Mouse (Mus musculus) ES-E14 (cell line): ENCODE data around the gene Gm11084. TPM values are rescaled to one million over a fixed set of nuclear protein-coding genes. Genes with fewer than 3 reads are reported as not detected.
"Not testable (repeated sequence)": the region's sequence is repeated elsewhere in the genome, so short reads cannot be mapped to it uniquely, and the experiment has no call there.

Experiments
- DNase-seq: peaks from one replicate; pipeline ENCODE4 v3.0.0-alpha.2; 2013; ENCODE audit warnings: low read depth, low spot score
- H3K27ac ChIP-seq: 2 replicates; pipeline ENCODE4 v1.5.1; 2012; ENCODE audit warnings: low read depth, mild to moderate bottlenecking, low read length, moderate library complexity, mixed read lengths; ENCODE audit not compliant: poor library complexity, insufficient read depth, severe bottlenecking
- H3K36me3 ChIP-seq: 2 replicates; pipeline ENCODE4 v1.6.1; 2012; ENCODE audit warnings: mild to moderate bottlenecking, low read length, moderate library complexity, mixed read lengths; ENCODE audit not compliant: control insufficient read depth, poor library complexity, insufficient read depth, severe bottlenecking
- H3K4me1 ChIP-seq, 2 experiments: fragments of 150-350 bp in 1 of 2; sonication (generic) in 1 of 2; 2 replicates each; pipeline ENCODE4 v1.6.1; 2012; ENCODE audit warnings: low read length in 2 of 2, mild to moderate bottlenecking in 1 of 2, mixed read lengths in 1 of 2; ENCODE audit not compliant: control insufficient read depth in 2 of 2, insufficient read depth in 2 of 2, poor library complexity in 1 of 2
- H3K4me3 ChIP-seq, 2 experiments: fragments of 150-350 bp in 1 of 2; sonication (generic) in 1 of 2; 2 replicates each; pipeline ENCODE4 v1.5.1; 2012; ENCODE audit warnings: low read length in 2 of 2, low read depth in 1 of 2, mild to moderate bottlenecking in 1 of 2, mixed read lengths in 1 of 2; ENCODE audit not compliant: insufficient read depth in 1 of 2, poor library complexity in 1 of 2, severe bottlenecking in 1 of 2
- H3K9ac ChIP-seq: 2 replicates; pipeline ENCODE4 v1.6.1; 2012; ENCODE audit warnings: low read depth, mild to moderate bottlenecking, low read length, mixed read lengths; ENCODE audit not compliant: poor library complexity, insufficient read depth, severe bottlenecking
- H3K9me3 ChIP-seq: fragments of 150-350 bp; sonication (generic); 2 replicates; pipeline ENCODE4 v1.6.1; 2012; ENCODE audit warnings: low read depth, mild to moderate bottlenecking, low read length; ENCODE audit not compliant: control insufficient read depth, insufficient read depth
- CHD2 ChIP-seq: IDR thresholded peaks from 2 replicates; pipeline ENCODE4 v1.6.1; 2014; ENCODE audit warnings: mild to moderate bottlenecking, low read depth, low read length, inconsistent platforms
- HCFC1 ChIP-seq: IDR thresholded peaks from 2 replicates; pipeline ENCODE4 v1.6.1; 2012; ENCODE audit warnings: low read length, inconsistent platforms, borderline replicate concordance; ENCODE audit not compliant: insufficient read depth
- MAFK ChIP-seq: IDR thresholded peaks from 2 replicates; pipeline ENCODE4 v1.6.1; 2014; ENCODE audit warnings: mild to moderate bottlenecking, low read depth, low read length, inconsistent platforms; ENCODE audit not compliant: insufficient read depth
- ZC3H11A ChIP-seq: IDR thresholded peaks from 2 replicates; pipeline ENCODE4 v1.6.1; 2012; ENCODE audit warnings: low read depth, mild to moderate bottlenecking, inconsistent platforms, low read length, borderline replicate concordance
- ZNF384 ChIP-seq: IDR thresholded peaks from 2 replicates; pipeline ENCODE4 v1.6.1; 2012; ENCODE audit warnings: low read depth, low read length, inconsistent platforms
- in situ Hi-C, 2 experiments: fragments of 600-800 bp; cut with MboI; formaldehyde crosslinking; loops; one replicate each; pipeline ENCODE4 v1.15.1; 2025; ENCODE audit warnings: low sequenced_read_pairs in 2 of 2, inconsistent platforms in 1 of 2; ENCODE audit not compliant: unreplicated experiment in 2 of 2
- total RNA-seq: library from RNA; depleted of rRNA; stranded (reverse); fragments of 300-350 nt; gene quantifications from 2 replicates; pipeline ENCODE4 v1.2.3, GENCODE M21; 2012

Gene Gm11084
- total RNA-seq, 1 experiment, result not detected

GRCm38 (mm10) chr2:73027126-73027525 lies 40.6 kb upstream of the Gm11084 start:
- no peaks in the 10 kb centered on the region for H3K9me3 ChIP-seq
- no peak overlapping the region for H3K27ac ChIP-seq
- in situ Hi-C loops, result no loop called here
- H3K36me3 ChIP-seq, result no peaks in the 10 kb centered on the region
- H3K4me3 ChIP-seq, result no peak overlapping the region
- H3K4me1 ChIP-seq, result peaks cover 2 to 4% of the 10 kb centered on the region in 2 experiments; a peak in 3 of 4 replicates
- TF ChIP-seq MAFK (no peak), CHD2 (no peak), ZNF384 (no peak), ZC3H11A (no peak), HCFC1 (no peak)
- H3K9ac ChIP-seq, result no peak overlapping the region
- DNase-seq, result no peak

GRCm38 (mm10) chr2:73023803-73024202 lies 37.3 kb upstream of the Gm11084 start:
- in situ Hi-C loops, result no loop called here
- H3K9ac ChIP-seq, result peak overlapping the region; percentile 45; the same call in 1 of the 2 replicates
- no peaks in the 10 kb centered on the region for H3K9me3 ChIP-seq
- peak overlapping the region; percentile 84 for H3K27ac ChIP-seq
- peaks cover 8 to 11% of the 10 kb centered on the region in 2 experiments; a peak in 3 of 4 replicates for H3K4me1 ChIP-seq
- H3K36me3 ChIP-seq, result no peaks in the 10 kb centered on the region
- 0 out of 4 replicates have a peak overlapping the region, but pooled peaks of 1 of the 2 experiments have one; percentile 6 for H3K4me3 ChIP-seq
- TF ChIP-seq HCFC1 (0 out of 2 replicates have a peak, but pooled peaks have one; percentile 46), CHD2 (no peak), MAFK (peak; percentile 98)
- DNase-seq, result peak; percentile 90

- no peak overlapping the region for H3K4me3 ChIP-seq
- H3K36me3 ChIP-seq, result no peaks in the 10 kb centered on the region
- in situ Hi-C loops, result no loop called here
- TF ChIP-seq ZNF384, result no peak
- TF ChIP-seq HCFC1, result no peak
- TF ChIP-seq MAFK, result no peak
- no peak for TF ChIP-seq CHD2
- no peak for TF ChIP-seq ZC3H11A
- H3K4me1 ChIP-seq, result peaks cover 8 to 11% of the 10 kb centered on the region in 2 experiments; a peak in 3 of 4 replicates
- H3K9me3 ChIP-seq, result no peaks in the 10 kb centered on the region
- H3K9ac ChIP-seq, result no peak overlapping the region
- peak; percentile 89 for DNase-seq
- H3K27ac ChIP-seq, result peak overlapping the region; percentile 57; the same call in 1 of the 2 replicates
Observed at GRCm38 (mm10) chr2:73021046-73021445, 34.5 kb upstream of the Gm11084 start.

GRCm38 (mm10) chr2:73019371-73020146 lies 33.0 kb upstream of the Gm11084 start:
- Histone ChIP-seq H3K27ac (no peak overlapping the region), H3K4me1 (peaks cover 8 to 11% of the 10 kb centered on the region in 2 experiments; a peak in 3 of 4 replicates), H3K9ac (no peak overlapping the region), H3K9me3 (no peaks in the 10 kb centered on the region), H3K4me3 (0 out of 4 replicates have a peak overlapping the region, but pooled peaks of 1 of the 2 experiments have one; percentile 3), H3K36me3 (no peaks in the 10 kb centered on the region)
- TF ChIP-seq HCFC1 (no peak), ZC3H11A (no peak), MAFK (0 out of 2 replicates have a peak, but pooled peaks have one; percentile 56), CHD2 (no peak), ZNF384 (no peak)
- DNase-seq, result no peak
- in situ Hi-C loops, result no loop called here

GRCm38 (mm10) chr2:73014063-73014462 lies 27.5 kb upstream of the Gm11084 start:
- in situ Hi-C loops, H3K4me1 ChIP-seq, DNase-seq: not testable (repeated sequence)

More at GRCm38 (mm10) chr2:73014063-73014462, 27.5 kb upstream of the Gm11084 start:
- H3K9ac ChIP-seq, H3K9me3 ChIP-seq, H3K36me3 ChIP-seq, H3K4me3 ChIP-seq: not testable (repeated sequence)
- peak overlapping the region; percentile 18; the same call in 1 of the 2 replicates for H3K27ac ChIP-seq
